Mouse (Mus musculus) ES-E14 (cell line): Measurements from ENCODE around the gene Prkag2.

Experiments
- CHD2 ChIP-seq: IDR thresholded peaks from 2 replicates; pipeline ENCODE4 v1.6.1; 2014; ENCODE audit warnings: mild to moderate bottlenecking, low read depth, low read length, inconsistent platforms
- HCFC1 ChIP-seq: IDR thresholded peaks from 2 replicates; pipeline ENCODE4 v1.6.1; 2012; ENCODE audit warnings: low read length, inconsistent platforms, borderline replicate concordance; ENCODE audit not compliant: insufficient read depth
- MAFK ChIP-seq: IDR thresholded peaks from 2 replicates; pipeline ENCODE4 v1.6.1; 2014; ENCODE audit warnings: mild to moderate bottlenecking, low read depth, low read length, inconsistent platforms; ENCODE audit not compliant: insufficient read depth
- ZNF384 ChIP-seq: IDR thresholded peaks from 2 replicates; pipeline ENCODE4 v1.6.1; 2012; ENCODE audit warnings: low read depth, low read length, inconsistent platforms

- TF ChIP-seq CHD2 (no peak), ZNF384 (no peak), MAFK (no peak), HCFC1 (no peak)
These were observed 77.5 kb downstream of the Prkag2 start for GRCm38 (mm10) chr5:25022904-25023303.
